Mouse (Mus musculus) CD4-positive helper T cell, adult 2 months (primary cell): Measurements from ENCODE around the gene Skiv2l.

Experiments used
- DNase-seq: peaks from one replicate; pipeline ENCODE4 v3.0.0-alpha.2; 2012; ENCODE audit warnings: low read depth, missing footprints, low spot score

Skiv2l gene

DNA sequence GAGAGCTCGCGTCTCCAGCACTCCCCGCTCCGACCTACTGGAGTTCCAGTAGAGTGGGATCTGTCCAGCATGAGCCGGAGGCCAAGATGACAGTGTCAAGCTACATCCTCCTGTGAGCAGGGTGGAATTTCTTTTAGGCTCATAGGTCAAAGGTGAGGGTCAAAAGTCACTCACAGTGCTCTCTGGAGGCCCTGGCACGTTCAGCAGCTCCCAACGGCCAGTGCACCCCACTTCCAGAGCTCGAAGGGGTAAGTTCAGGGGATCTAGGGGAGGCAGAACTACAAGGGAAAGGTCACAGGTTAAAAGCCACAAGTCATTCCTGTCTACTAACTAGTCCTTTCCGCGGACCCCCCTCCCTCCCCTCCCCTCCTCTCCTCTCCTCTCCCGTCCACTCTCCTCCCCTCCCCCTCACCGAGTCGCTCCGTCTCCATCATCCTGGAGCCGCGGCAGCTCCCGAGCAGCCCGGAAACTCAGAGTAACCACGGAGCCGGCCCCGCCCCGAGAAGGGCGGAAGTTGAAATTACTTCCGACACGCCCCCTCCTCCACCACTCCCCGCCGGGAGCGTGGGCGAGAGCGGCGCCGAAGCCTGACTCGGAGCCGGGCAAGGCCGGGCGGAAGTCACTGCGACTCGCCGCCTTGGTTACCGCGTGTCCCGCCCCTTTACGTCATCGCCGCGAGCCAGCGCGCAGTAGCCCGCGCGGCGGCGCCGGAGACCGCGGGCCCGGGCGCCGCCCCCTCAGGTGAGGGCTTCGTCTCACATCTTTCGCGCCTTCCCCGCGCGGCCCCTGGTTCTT, at the start of gene Skiv2l, which contains the start of gene Nelfe:
Skiv2l (minus strand) TSS at position 489 of the 795 bp plus-strand sequence.
Nelfe (plus strand) TSS at position 670 of the 795 bp plus-strand sequence.
- peak; percentile 99 for DNase-seq

GRCm38 (mm10) chr17:34899053-34899889, 49.3 kb upstream of the Skiv2l start:
- DNase-seq: peak; percentile 55

- DNase-seq: no peak
Measured at GRCm38 (mm10) chr17:34898706-34899052, 48.7 kb upstream of the Skiv2l start.

- peak; percentile 83 for DNase-seq
Measured at GRCm38 (mm10) chr17:34898160-34898586, 48.2 kb upstream of the Skiv2l start, which contains the start of the genes C2 and Ehmt2. Gene C2 (minus strand): TSS chr17:34898265. Gene Ehmt2 (plus strand): TSS chr17:34898469.

GRCm38 (mm10) chr17:34897373-34898159, 47.6 kb upstream of the Skiv2l start:
- no peak for DNase-seq

DNA sequence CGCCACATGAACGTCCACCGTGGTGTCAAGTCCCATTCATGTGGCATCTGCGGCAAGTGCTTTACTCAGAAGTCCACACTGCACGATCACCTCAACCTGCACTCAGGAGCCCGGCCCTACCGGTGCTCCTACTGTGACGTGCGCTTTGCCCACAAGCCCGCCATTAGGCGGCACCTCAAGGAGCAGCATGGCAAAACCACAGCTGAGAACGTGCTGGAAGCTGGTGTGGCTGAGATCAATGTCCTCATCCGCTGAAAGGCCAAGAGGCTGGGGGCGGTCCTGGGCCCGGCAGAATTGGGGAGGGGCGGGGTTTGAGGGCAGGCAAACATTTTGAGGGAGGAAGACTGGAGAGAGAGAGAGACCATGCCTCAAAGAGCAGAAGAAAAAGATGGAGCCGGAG, 46.4 kb upstream of the Skiv2l start:
- DNase-seq: peak; percentile 87

DNA sequence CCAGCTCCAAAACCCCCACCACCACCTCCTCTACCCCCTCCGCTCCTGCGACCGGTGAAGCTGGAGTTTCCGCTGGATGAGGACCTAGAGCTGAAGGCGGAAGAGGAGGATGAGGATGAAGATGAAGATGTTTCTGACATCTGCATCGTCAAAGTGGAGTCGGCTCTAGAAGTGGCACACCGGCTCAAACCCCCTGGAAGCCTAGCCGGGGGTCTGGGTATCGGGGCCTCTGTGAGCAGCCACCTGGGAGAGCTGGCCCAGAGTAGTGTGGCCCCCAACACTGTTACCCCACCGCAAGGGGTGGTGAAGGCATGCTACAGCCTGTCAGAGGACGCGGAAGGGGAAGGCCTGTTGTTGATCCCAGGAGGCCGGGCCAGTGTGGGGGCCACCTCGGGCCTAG, 45.7 kb upstream of the Skiv2l start:
- no peak for DNase-seq

DNA sequence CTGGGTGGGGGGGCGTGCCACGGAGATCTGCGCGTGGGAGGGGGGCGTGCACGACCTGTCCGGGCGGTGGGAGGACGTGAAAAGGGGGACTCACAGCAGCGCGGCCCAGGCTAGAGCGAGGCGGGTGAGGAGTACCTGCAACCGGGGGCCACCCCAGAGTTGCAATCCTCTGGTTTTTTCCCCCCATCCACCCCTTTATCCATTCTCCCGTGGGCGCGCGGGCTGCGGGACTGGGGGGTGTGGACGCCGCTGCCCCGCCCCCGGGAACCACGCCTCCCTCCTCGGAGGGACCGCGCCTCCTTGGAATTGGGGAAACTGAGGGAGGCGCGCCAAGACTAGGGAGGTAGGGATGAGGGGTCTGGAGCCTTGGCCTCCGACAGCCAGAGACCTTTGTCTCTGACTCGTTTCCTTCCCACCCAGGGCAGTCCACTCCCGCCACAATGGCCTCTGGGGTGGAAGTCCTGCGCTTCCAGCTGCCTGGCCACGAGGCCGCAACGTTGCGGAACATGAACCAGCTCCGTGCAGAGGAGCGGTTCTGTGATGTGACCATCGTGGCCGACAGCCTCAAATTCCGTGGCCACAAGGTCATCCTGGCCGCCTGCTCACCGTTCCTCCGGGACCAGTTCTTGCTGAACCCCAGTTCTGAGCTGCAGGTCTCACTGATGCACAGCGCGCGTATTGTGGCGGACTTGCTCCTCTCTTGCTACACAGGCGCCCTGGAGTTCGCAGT, 45.0 kb upstream of the Skiv2l start:
- DNase-seq: no peak

GRCm38 (mm10) chr17:34894074-34894597, 44.1 kb upstream of the Skiv2l start:
- DNase-seq: peak; percentile 91

DNA sequence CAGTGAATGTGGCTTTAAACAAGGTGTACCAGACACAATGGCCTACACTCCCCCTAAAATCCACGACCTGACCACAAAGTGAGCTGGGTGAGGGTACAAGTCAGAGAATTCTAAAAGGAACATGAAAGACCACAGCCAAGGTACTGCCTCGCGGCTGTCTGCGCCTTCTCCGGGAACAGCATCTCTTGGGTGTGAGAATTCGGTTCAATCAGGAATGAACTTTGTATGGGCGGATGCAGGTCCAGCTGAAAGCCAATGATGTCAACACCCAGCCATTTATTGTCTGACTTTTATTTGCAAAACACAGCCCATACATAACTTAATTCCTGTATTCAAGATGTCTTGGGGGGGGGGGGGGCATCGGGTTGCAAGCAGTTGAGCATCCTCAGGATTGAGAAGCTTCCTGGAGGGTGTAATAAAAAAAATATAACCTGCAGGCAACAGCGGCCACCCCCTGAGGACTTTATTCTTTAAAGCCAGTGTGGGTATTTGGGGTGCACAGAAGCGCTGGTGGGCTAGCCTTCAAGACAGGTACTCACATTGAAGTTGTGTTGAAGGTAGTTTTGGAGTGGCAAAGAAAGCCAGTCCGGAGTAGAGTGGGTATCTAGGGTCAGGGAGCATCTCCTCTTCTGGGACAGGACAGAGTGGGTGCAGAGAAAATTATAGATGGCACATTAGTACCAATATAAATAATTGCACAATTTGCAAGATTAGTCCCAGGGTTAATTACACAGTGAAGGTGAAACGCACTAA, 43.2 kb upstream of the Skiv2l start:
- no peak for DNase-seq

- no peak for DNase-seq
Measured at GRCm38 (mm10) chr17:34891377-34891776, 41.4 kb upstream of the Skiv2l start.

DNA sequence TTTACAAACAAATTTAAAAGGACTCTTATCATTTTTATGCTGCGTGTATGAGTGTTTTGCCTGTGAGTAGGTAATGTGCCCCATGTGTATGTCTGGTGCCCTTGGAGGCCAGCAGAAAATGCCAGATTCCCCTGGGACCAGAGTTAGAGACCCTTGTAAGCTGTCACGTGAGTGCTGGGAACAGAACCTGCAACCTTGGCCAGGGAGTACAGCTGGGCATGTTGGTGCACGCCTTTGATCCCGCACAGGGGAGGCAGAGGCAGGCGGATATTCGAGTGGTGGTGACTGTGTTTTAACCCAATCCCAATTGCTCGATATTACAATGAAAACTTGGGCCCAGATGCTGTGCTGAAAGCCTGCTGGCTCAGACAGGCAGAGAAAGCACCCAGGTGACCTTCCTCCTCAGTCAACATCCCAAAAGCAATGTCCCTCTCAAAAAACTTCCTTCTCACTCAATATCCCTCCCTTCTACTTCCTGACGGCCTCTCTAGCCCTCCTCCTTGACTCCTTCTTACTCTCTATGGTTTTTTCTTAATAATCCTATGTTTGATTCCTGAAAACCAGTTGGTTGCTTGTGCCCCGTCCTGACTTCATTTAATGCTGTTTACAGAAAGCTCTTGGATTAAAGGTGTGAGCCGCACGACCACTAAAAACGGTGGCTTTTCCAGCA, 40.2 kb upstream of the Skiv2l start:
- DNase-seq: no peak

DNA sequence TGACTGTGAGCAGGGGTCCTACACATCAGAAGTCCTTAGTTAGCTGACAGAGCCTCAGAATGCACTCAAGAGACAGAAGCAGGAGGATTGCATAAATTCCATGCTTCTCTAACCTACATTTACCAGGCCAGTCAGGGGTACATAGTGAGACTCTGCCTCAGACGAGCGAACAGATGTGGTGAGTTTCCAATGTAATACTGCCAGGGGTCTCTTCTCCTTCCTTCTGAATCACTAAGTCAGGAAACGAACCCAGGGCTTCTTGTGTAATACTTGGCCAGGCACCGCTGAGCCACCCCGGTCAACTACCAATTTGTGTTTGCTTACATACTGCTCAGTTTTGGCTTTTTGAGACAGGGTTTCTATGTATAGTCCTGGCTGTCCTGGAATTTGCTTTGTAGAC, 37.9 kb upstream of the Skiv2l start:
- no peak for DNase-seq

DNA sequence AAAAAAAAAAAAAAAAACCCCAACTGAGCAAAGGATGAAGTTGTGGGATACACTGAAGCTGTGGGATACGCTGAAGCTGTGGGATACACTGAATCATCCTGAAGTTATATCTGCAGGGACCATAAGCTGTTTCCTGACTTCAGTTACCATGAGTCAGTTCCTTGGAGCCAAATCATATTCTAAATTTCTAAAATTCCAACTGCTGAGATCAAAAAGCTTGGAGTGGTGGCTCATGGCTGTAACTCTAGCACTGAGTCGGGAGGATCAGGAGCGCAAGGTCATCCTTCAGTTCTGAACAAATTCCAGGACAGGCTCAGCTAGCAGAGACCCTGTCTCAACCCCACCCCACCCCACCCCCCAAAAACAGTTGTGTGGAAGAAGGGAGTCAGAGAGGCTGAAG, 35.6 kb upstream of the Skiv2l start:
- DNase-seq: no peak

GRCm38 (mm10) chr17:34884704-34885103, 34.7 kb upstream of the Skiv2l start:
- no peak for DNase-seq

GRCm38 (mm10) chr17:34883332-34883731, 33.3 kb upstream of the Skiv2l start:
- no peak for DNase-seq

DNA sequence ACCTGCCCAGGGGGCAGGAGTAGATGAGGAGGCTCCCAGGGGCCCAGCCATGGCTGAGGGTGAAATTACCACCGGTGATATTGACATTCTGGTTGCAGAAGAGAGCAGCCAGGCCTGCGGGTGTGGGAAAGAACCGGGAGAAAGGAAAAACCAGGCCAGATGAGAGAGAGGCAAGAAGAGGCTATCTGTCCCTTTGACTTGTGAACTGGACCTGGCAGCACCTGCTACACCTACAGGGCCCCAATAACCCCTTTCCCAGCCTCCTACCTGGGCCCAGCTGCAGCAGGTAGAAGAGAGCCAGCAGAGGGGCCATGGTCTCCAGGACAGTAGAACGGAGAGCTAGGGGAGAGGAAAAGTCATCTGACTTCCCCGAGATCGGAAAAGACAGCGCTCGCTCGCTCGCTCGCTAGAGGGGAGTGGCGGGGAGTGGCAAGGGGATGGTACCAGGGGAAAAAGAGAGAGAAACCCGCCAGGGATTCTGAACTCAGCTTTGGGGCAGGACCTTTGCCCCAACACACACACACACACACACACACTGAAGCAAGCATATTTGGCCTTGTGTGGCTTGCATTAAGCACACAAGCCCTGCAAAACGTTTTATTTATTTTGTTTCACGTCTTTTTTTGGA, 31.8 kb upstream of the Skiv2l start, which contains the start of gene Gm20547:
Gm20547 (minus strand) TSS at position 360 of the 628 bp plus-strand sequence.
- no peak for DNase-seq

GRCm38 (mm10) chr17:34881166-34881565, 31.2 kb upstream of the Skiv2l start:
- DNase-seq: no peak

GRCm38 (mm10) chr17:34879336-34879879, 29.4 kb upstream of the Skiv2l start, which contains the start of gene Zbtb12:
Gene Zbtb12 (plus strand): TSS chr17:34879483.
- DNase-seq: peak; percentile 66
